Comparison of ENCODE assay signal across 8 mouse cellular contexts in the genomic region with DNA sequence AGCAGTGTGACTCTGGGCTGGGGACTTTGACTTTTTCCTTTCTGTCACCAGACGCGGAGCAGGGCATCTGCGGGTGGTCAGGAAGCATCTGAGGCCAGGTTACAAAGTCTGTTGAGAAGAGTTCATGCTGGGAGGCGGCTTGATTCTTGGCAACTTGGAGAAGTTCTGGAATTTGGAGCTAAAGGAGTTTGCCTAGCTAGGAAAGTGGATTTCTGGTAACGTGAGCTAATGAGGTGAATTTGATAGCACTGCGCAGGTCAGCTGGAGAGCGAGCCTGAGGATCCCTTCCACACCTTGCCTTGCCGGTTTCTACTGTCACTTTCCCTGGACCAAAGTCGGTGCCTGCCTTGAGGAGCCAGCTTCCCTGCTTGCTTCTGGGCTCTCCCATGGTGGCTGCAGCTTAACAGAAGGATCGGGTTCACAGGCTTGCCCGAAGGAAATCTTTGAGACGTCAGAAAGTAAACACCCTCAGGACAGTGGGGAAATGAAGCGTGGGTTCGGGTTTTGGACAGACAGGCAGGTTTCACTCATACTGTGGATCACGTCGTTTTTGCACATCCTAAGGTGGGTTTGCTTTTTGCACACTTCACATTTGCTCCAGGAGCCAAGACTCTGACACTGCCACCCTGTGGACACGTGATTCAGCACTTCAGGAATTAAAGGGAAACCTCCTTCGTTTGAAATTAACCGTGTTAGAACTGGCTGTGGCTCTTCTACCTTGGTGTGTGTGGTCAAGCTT. TPM values are rescaled to one million over a fixed set of nuclear protein-coding genes. Genes with fewer than 3 reads are reported as not detected.
A peak's percentile ranks its signal among the peaks of the same experiment; 100 is the strongest.
DNase-seq lines count a peak whose midpoint lies in the region; ATAC-seq and TF ChIP-seq lines count a peak whose summit lies in the region.

No protein-coding gene starts in this region.

- WGBS in embryonic facial prominence, embryonic 12.5 days: 3% methylated on average over 19 of the region's 19 CpGs
- 5% methylated on average over 19 of the region's 19 CpGs for WGBS in midbrain, embryonic 10.5 days
- WGBS in stomach, postnatal 0 days: 13% methylated on average over 19 of the region's 19 CpGs

- no peak for ATAC-seq in embryonic facial prominence, embryonic 12.5 days (ENCODE audit: insufficient number of reproducible peaks, insufficient read depth, low FRiP score, low TSS enrichment)
- ATAC-seq in stomach, postnatal 0 days (ENCODE audit: low FRiP score, low TSS enrichment): peak; percentile 41; the same call in 1 of the 2 replicates

- DNase-seq in adrenal gland, postnatal 10 days: peak; percentile 53
- DNase-seq in adrenal gland, adult 18-20 months (ENCODE audit: low spot score in 2 of 2): no peak
- DNase-seq in ZHBTc4 (ENCODE audit: low read depth, low spot score): peak; percentile 26
- DNase-seq in heart, postnatal 4 days: peak; percentile 37
- peak; percentile 35 to 68 for DNase-seq in left cerebral cortex, postnatal 25 days (ENCODE audit: low spot score in 2 of 2)
- DNase-seq in midbrain, embryonic 10.5 days (ENCODE audit: low spot score): peak; percentile 42
- DNase-seq in stomach, postnatal 0 days (ENCODE audit: low spot score): peak; percentile 62

- H3K4me3 ChIP-seq in embryonic facial prominence, embryonic 12.5 days: peak overlapping the region; percentile 38
- peak overlapping the region; percentile 51 for H3K4me3 ChIP-seq in midbrain, embryonic 10.5 days
- peak overlapping the region; percentile 32 for H3K4me3 ChIP-seq in stomach, postnatal 0 days (ENCODE audit: low read depth, low read length)

- peaks cover 36% of the 10 kb centered on the region for H3K4me1 ChIP-seq in embryonic facial prominence, embryonic 12.5 days
- peaks cover 30% of the 10 kb centered on the region for H3K4me1 ChIP-seq in midbrain, embryonic 10.5 days
- H3K4me1 ChIP-seq in stomach, postnatal 0 days (replicated peaks; ENCODE audit: control insufficient read depth, insufficient read depth): peaks cover 11% of the 10 kb centered on the region

- TF ChIP-seq CTCF in stomach, postnatal 0 days (IDR thresholded peaks at IDR 0.05; ENCODE audit: low read depth): peak; percentile 67

- no peaks in the 10 kb centered on the region for H3K27me3 ChIP-seq in embryonic facial prominence, embryonic 12.5 days
- H3K27me3 ChIP-seq in midbrain, embryonic 10.5 days (ENCODE audit: low read depth, poor library complexity, severe bottlenecking): peaks cover 18% of the 10 kb centered on the region
- H3K27me3 ChIP-seq in stomach, postnatal 0 days (ENCODE audit: control insufficient read depth, insufficient read depth, low read length): no peaks in the 10 kb centered on the region

- intact Hi-C loops in left cerebral cortex, postnatal 25 days (cut with DNase I): no loop called here

- TF ChIP-seq EP300 in stomach, postnatal 0 days (optimal IDR thresholded peaks at IDR 0.05): no peak

- H3K36me3 ChIP-seq in embryonic facial prominence, embryonic 12.5 days: 0 out of 2 replicates have a peak, but pooled peaks cover 4% of the 10 kb centered on the region
- H3K36me3 ChIP-seq in midbrain, embryonic 10.5 days: peaks cover 3% of the 10 kb centered on the region; the same call in 1 of the 2 replicates
- no peaks in the 10 kb centered on the region for H3K36me3 ChIP-seq in stomach, postnatal 0 days (ENCODE audit: control insufficient read depth, insufficient read depth, low read length)

- peak overlapping the region; percentile 54 for H3K9ac ChIP-seq in embryonic facial prominence, embryonic 12.5 days
- peak overlapping the region; percentile 45 for H3K9ac ChIP-seq in stomach, postnatal 0 days (ENCODE audit: low read length)

- peak overlapping the region; percentile 65 for H3K4me2 ChIP-seq in embryonic facial prominence, embryonic 12.5 days (replicated peaks)
- H3K4me2 ChIP-seq in stomach, postnatal 0 days (replicated peaks; ENCODE audit: low read depth): peak overlapping the region; percentile 63

- no peaks in the 10 kb centered on the region for H3K9me3 ChIP-seq in embryonic facial prominence, embryonic 12.5 days
- no peaks in the 10 kb centered on the region for H3K9me3 ChIP-seq in midbrain, embryonic 10.5 days (replicated peaks)
- H3K9me3 ChIP-seq in stomach, postnatal 0 days (ENCODE audit: control insufficient read depth, low read length): no peaks in the 10 kb centered on the region

- H3K27ac ChIP-seq in embryonic facial prominence, embryonic 12.5 days: 0 out of 2 replicates have a peak overlapping the region, but pooled peaks have one; percentile 60
- H3K27ac ChIP-seq in midbrain, embryonic 10.5 days (replicated peaks): no peak overlapping the region; the same call in 1 of the 2 replicates
- H3K27ac ChIP-seq in stomach, postnatal 0 days (replicated peaks): peak overlapping the region; percentile 90

RNA-seq across cellular contexts. Expression of gene Wbp4, which starts 5.8 kb away (rescaled TPM):
- 10 to 100 TPM; 33.5 to 33.6 TPM for total RNA-seq in adrenal gland, postnatal 10 days (2021)
- 10 to 100 TPM; 31.6 to 39.4 TPM for total RNA-seq in adrenal gland, adult 18-20 months (2021)
- polyA plus RNA-seq in embryonic facial prominence, embryonic 12.5 days (2016; fragmentation: Nextera tagmentation; extraction: Ambion mirVana): 51.1 and 54.1 TPM in 2 replicates
- total RNA-seq in heart, postnatal 4 days (2021): 10 to 100 TPM; 24.7 to 25.8 TPM
- total RNA-seq in left cerebral cortex, postnatal 25 days (2021): 10 to 100 TPM; 46.2 to 48.4 TPM
- 46.1 and 49.0 TPM in 2 replicates for polyA plus RNA-seq in midbrain, embryonic 10.5 days (2016; fragmentation: Nextera tagmentation; extraction: Ambion mirVana)
- 28.8 and 31.0 TPM in 2 replicates for polyA plus RNA-seq in stomach, postnatal 0 days (2015; fragmentation: Nextera tagmentation; extraction: Ambion mirVana)

RNA-seq across cellular contexts. Expression of gene Elf1, which starts 6.2 kb away (rescaled TPM):
- 10 to 100 TPM; 24.7 to 27.4 TPM for total RNA-seq in adrenal gland, postnatal 10 days (2021)
- 10 to 100 TPM; 19.2 to 23.1 TPM for total RNA-seq in adrenal gland, adult 18-20 months (2021)
- 12.4 and 12.7 TPM in 2 replicates for polyA plus RNA-seq in embryonic facial prominence, embryonic 12.5 days (2016; fragmentation: Nextera tagmentation; extraction: Ambion mirVana)
- total RNA-seq in heart, postnatal 4 days (2021): 10 to 100 TPM; 20.3 to 22.5 TPM
- total RNA-seq in left cerebral cortex, postnatal 25 days (2021): 1 to 10 TPM; 4.1 to 4.4 TPM
- polyA plus RNA-seq in midbrain, embryonic 10.5 days (2016; fragmentation: Nextera tagmentation; extraction: Ambion mirVana): 3.9 and 5.2 TPM in 2 replicates
- 18.7 and 19.3 TPM in 2 replicates for polyA plus RNA-seq in stomach, postnatal 0 days (2015; fragmentation: Nextera tagmentation; extraction: Ambion mirVana)

RNA-seq across cellular contexts. Expression of gene Kbtbd6, which starts 35.5 kb away (rescaled TPM):
- total RNA-seq in adrenal gland, postnatal 10 days (2021): under 1 TPM; 0.61 to 0.72 TPM
- under 1 TPM; 0.16 to 0.27 TPM for total RNA-seq in adrenal gland, adult 18-20 months (2021)
- 3.8 and 4.0 TPM in 2 replicates for polyA plus RNA-seq in embryonic facial prominence, embryonic 12.5 days (2016; fragmentation: Nextera tagmentation; extraction: Ambion mirVana)
- total RNA-seq in heart, postnatal 4 days (2021): 1 to 10 TPM in 1 of 2 experiments, under 1 TPM in 1; 0.95 to 1.5 TPM
- total RNA-seq in left cerebral cortex, postnatal 25 days (2021): 1 to 10 TPM; 1.3 to 1.6 TPM
- 5.8 and 5.9 TPM in 2 replicates for polyA plus RNA-seq in midbrain, embryonic 10.5 days (2016; fragmentation: Nextera tagmentation; extraction: Ambion mirVana)
- 0.57 and 0.98 TPM in 2 replicates for polyA plus RNA-seq in stomach, postnatal 0 days (2015; fragmentation: Nextera tagmentation; extraction: Ambion mirVana)

Comparison
In these comparisons a context has a peak if more than half of its experiments do, and no peak if none do; other contexts are left out.
1. DNase-seq: peak in adrenal gland, postnatal 10 days (single experiment), ZHBTc4 (single experiment), heart, postnatal 4 days (single experiment), left cerebral cortex, postnatal 25 days (2 of 2), midbrain, embryonic 10.5 days (single experiment) and stomach, postnatal 0 days (single experiment); none in adrenal gland, adult 18-20 months (0 of 2).
2. Peak in every context shown above with its lines, with median percentiles within 50 percentile points of each other: H3K4me3 ChIP-seq.